Mouse (Mus musculus): ENCODE data around the gene Fzd9. TPM values are rescaled to one million over a fixed set of nuclear protein-coding genes. Genes with fewer than 3 reads are reported as not detected.
A peak's percentile ranks its signal among the peaks of the same experiment; 100 is the strongest.
"Not testable (repeated sequence)": the region's sequence is repeated elsewhere in the genome, so short reads cannot be mapped to it uniquely, and the experiment has no call there.

Gene Fzd9
- polyA plus RNA-seq, 1 experiment from 2014 or later, result 0.33 TPM

- no peak for ATAC-seq
- Histone ChIP-seq H3K9me3 (ENCODE audit: control insufficient read depth, low read length) (no peaks in the 10 kb centered on the region), H3K4me3 (ENCODE audit: low read length) (no peak overlapping the region), H3K27ac (ENCODE audit: low read length) (no peak overlapping the region), H3K27me3 (replicated peaks; ENCODE audit: control insufficient read depth, insufficient read depth, low read length) (no peaks in the 10 kb centered on the region), H3K4me2 (ENCODE audit: low read depth, low read length) (no peak overlapping the region), H3K4me1 (ENCODE audit: control insufficient read depth, insufficient read depth, low read length) (no peaks in the 10 kb centered on the region), H3K9ac (ENCODE audit: low read depth, low read length) (no peak overlapping the region), H3K36me3 (ENCODE audit: control insufficient read depth, insufficient read depth, low read length) (peaks cover 48% of the 10 kb centered on the region)
- 79% methylated on average over 1 of the region's 1 CpGs for WGBS
Observed at GRCm38 (mm10) chr5:135241474-135241873, 9.6 kb downstream of the Fzd9 start.

GRCm38 (mm10) chr5:135238832-135239231 lies 12.2 kb downstream of the Fzd9 start:
- Histone ChIP-seq H3K27me3 (replicated peaks; ENCODE audit: control insufficient read depth, insufficient read depth, low read length) (no peaks in the 10 kb centered on the region), H3K4me2 (ENCODE audit: low read depth, low read length) (no peak overlapping the region), H3K27ac (ENCODE audit: low read length) (no peak overlapping the region), H3K4me1 (ENCODE audit: control insufficient read depth, insufficient read depth, low read length) (no peaks in the 10 kb centered on the region), H3K9me3 (ENCODE audit: control insufficient read depth, low read length) (no peaks in the 10 kb centered on the region), H3K9ac (ENCODE audit: low read depth, low read length) (no peak overlapping the region), H3K4me3 (ENCODE audit: low read length) (no peak overlapping the region), H3K36me3 (ENCODE audit: control insufficient read depth, insufficient read depth, low read length) (peaks cover 34% of the 10 kb centered on the region)
- no peak for ATAC-seq
- 88% methylated on average over 2 of the region's 2 CpGs for WGBS

- H3K9ac ChIP-seq (ENCODE audit: low read depth, low read length), result no peak overlapping the region
- peaks cover 27% of the 10 kb centered on the region for H3K36me3 ChIP-seq (ENCODE audit: control insufficient read depth, insufficient read depth, low read length)
- H3K4me3 ChIP-seq (ENCODE audit: low read length), result no peak overlapping the region
- ATAC-seq, result peak; percentile 31; the same call in 1 of the 2 replicates
- H3K4me1 ChIP-seq (ENCODE audit: control insufficient read depth, insufficient read depth, low read length), result no peaks in the 10 kb centered on the region
- H3K27ac ChIP-seq (ENCODE audit: low read length), result no peak overlapping the region
- no peaks in the 10 kb centered on the region for H3K27me3 ChIP-seq (replicated peaks; ENCODE audit: control insufficient read depth, insufficient read depth, low read length)
- WGBS, result 33% methylated on average over 2 of the region's 2 CpGs
- H3K9me3 ChIP-seq (ENCODE audit: control insufficient read depth, low read length), result no peaks in the 10 kb centered on the region
- no peak overlapping the region for H3K4me2 ChIP-seq (ENCODE audit: low read depth, low read length)
Observed at GRCm38 (mm10) chr5:135236571-135236970, 14.5 kb downstream of the Fzd9 start.

- H3K36me3 ChIP-seq (ENCODE audit: control insufficient read depth, insufficient read depth, low read length), result peaks cover 10% of the 10 kb centered on the region
- no peaks in the 10 kb centered on the region for H3K9me3 ChIP-seq (ENCODE audit: control insufficient read depth, low read length)
- H3K4me2 ChIP-seq (ENCODE audit: low read depth, low read length), result no peak overlapping the region
Observed at GRCm38 (mm10) chr5:135233166-135233920, 17.7 kb downstream of the Fzd9 start.

GRCm38 (mm10) chr5:135230186-135230585 lies 20.8 kb downstream of the Fzd9 start:
- Histone ChIP-seq H3K4me2 (ENCODE audit: low read depth, low read length) (no peak overlapping the region), H3K27ac (ENCODE audit: low read length) (no peak overlapping the region), H3K4me3 (ENCODE audit: low read length) (no peak overlapping the region), H3K9me3 (ENCODE audit: control insufficient read depth, low read length) (no peaks in the 10 kb centered on the region), H3K27me3 (replicated peaks; ENCODE audit: control insufficient read depth, insufficient read depth, low read length) (no peaks in the 10 kb centered on the region), H3K9ac (ENCODE audit: low read depth, low read length) (no peak overlapping the region), H3K36me3 (ENCODE audit: control insufficient read depth, insufficient read depth, low read length) (peaks cover 12% of the 10 kb centered on the region), H3K4me1 (ENCODE audit: control insufficient read depth, insufficient read depth, low read length) (no peaks in the 10 kb centered on the region)
- ATAC-seq, result no peak
- WGBS, result 90% methylated on average over 4 of the region's 4 CpGs

More at GRCm38 (mm10) chr5:135233166-135233920, 17.7 kb downstream of the Fzd9 start:
- Histone ChIP-seq H3K4me3 (ENCODE audit: low read length) (no peak overlapping the region), H3K27ac (ENCODE audit: low read length) (no peak overlapping the region), H3K27me3 (replicated peaks; ENCODE audit: control insufficient read depth, insufficient read depth, low read length) (no peaks in the 10 kb centered on the region), H3K9ac (ENCODE audit: low read depth, low read length) (no peak overlapping the region), H3K4me1 (ENCODE audit: control insufficient read depth, insufficient read depth, low read length) (no peaks in the 10 kb centered on the region)
- 87% methylated on average over 8 of the region's 8 CpGs for WGBS
- ATAC-seq, result no peak

GRCm38 (mm10) chr5:135225879-135226278 lies 25.2 kb downstream of the Fzd9 start:
- H3K4me2 ChIP-seq (ENCODE audit: low read depth, low read length); H3K27ac ChIP-seq (ENCODE audit: low read length); H3K4me1 ChIP-seq (ENCODE audit: control insufficient read depth, insufficient read depth, low read length); ATAC-seq; H3K9ac ChIP-seq (ENCODE audit: low read depth, low read length); H3K4me3 ChIP-seq (ENCODE audit: low read length); H3K27me3 ChIP-seq (replicated peaks; ENCODE audit: control insufficient read depth, insufficient read depth, low read length); H3K9me3 ChIP-seq (ENCODE audit: control insufficient read depth, low read length): not testable (repeated sequence)
- peaks cover 18% of the 10 kb centered on the region for H3K36me3 ChIP-seq (ENCODE audit: control insufficient read depth, insufficient read depth, low read length)
- 94% methylated on average over 4 of the region's 4 CpGs for WGBS

GRCm38 (mm10) chr5:135224169-135224568 lies 26.9 kb downstream of the Fzd9 start:
- no peaks in the 10 kb centered on the region for H3K9me3 ChIP-seq (ENCODE audit: control insufficient read depth, low read length)
- no peak overlapping the region for H3K4me2 ChIP-seq (ENCODE audit: low read depth, low read length)
- ATAC-seq, result no peak
- H3K4me1 ChIP-seq (ENCODE audit: control insufficient read depth, insufficient read depth, low read length), result no peaks in the 10 kb centered on the region
- WGBS, result 93% methylated on average over 3 of the region's 3 CpGs
- H3K4me3 ChIP-seq (ENCODE audit: low read length), result no peak overlapping the region
- peaks cover 16% of the 10 kb centered on the region for H3K36me3 ChIP-seq (ENCODE audit: control insufficient read depth, insufficient read depth, low read length)
- H3K9ac ChIP-seq (ENCODE audit: low read depth, low read length), result no peak overlapping the region
- H3K27ac ChIP-seq (ENCODE audit: low read length), result no peak overlapping the region
- H3K27me3 ChIP-seq (replicated peaks; ENCODE audit: control insufficient read depth, insufficient read depth, low read length), result no peaks in the 10 kb centered on the region

- Histone ChIP-seq H3K36me3 (ENCODE audit: control insufficient read depth, insufficient read depth, low read length) (peaks cover 23% of the 10 kb centered on the region), H3K9me3 (ENCODE audit: control insufficient read depth, low read length) (no peaks in the 10 kb centered on the region), H3K4me3 (ENCODE audit: low read length) (no peak overlapping the region), H3K9ac (ENCODE audit: low read depth, low read length) (no peak overlapping the region), H3K27me3 (replicated peaks; ENCODE audit: control insufficient read depth, insufficient read depth, low read length) (no peaks in the 10 kb centered on the region), H3K4me2 (ENCODE audit: low read depth, low read length) (no peak overlapping the region), H3K27ac (ENCODE audit: low read length) (no peak overlapping the region), H3K4me1 (ENCODE audit: control insufficient read depth, insufficient read depth, low read length) (no peaks in the 10 kb centered on the region)
- ATAC-seq, result no peak
- WGBS, result 93% methylated on average over 7 of the region's 7 CpGs
Observed at GRCm38 (mm10) chr5:135222066-135222465, 29.0 kb downstream of the Fzd9 start.

GRCm38 (mm10) chr5:135220941-135221340 lies 30.1 kb downstream of the Fzd9 start:
- Histone ChIP-seq H3K4me2 (ENCODE audit: low read depth, low read length) (no peak overlapping the region), H3K4me1 (ENCODE audit: control insufficient read depth, insufficient read depth, low read length) (no peaks in the 10 kb centered on the region), H3K9ac (ENCODE audit: low read depth, low read length) (no peak overlapping the region), H3K36me3 (ENCODE audit: control insufficient read depth, insufficient read depth, low read length) (peaks cover 28% of the 10 kb centered on the region), H3K4me3 (ENCODE audit: low read length) (no peak overlapping the region), H3K27me3 (replicated peaks; ENCODE audit: control insufficient read depth, insufficient read depth, low read length) (no peaks in the 10 kb centered on the region), H3K9me3 (ENCODE audit: control insufficient read depth, low read length) (no peaks in the 10 kb centered on the region), H3K27ac (ENCODE audit: low read length) (no peak overlapping the region)
- ATAC-seq, result no peak

GRCm38 (mm10) chr5:135216871-135217270 lies 34.2 kb downstream of the Fzd9 start:
- WGBS, result 86% methylated on average over 6 of the region's 6 CpGs
- peaks cover 27% of the 10 kb centered on the region for H3K36me3 ChIP-seq (ENCODE audit: control insufficient read depth, insufficient read depth, low read length)
- H3K9me3 ChIP-seq (ENCODE audit: control insufficient read depth, low read length), result no peaks in the 10 kb centered on the region

More at GRCm38 (mm10) chr5:135216871-135217270, 34.2 kb downstream of the Fzd9 start:
- Histone ChIP-seq H3K9ac (ENCODE audit: low read depth, low read length) (no peak overlapping the region), H3K4me2 (ENCODE audit: low read depth, low read length) (no peak overlapping the region), H3K4me3 (ENCODE audit: low read length) (no peak overlapping the region), H3K27me3 (replicated peaks; ENCODE audit: control insufficient read depth, insufficient read depth, low read length) (no peaks in the 10 kb centered on the region), H3K4me1 (ENCODE audit: control insufficient read depth, insufficient read depth, low read length) (no peaks in the 10 kb centered on the region), H3K27ac (ENCODE audit: low read length) (no peak overlapping the region)
- no peak for ATAC-seq
